Mouse (Mus musculus) liver, embryonic 14.5 days (tissue): ENCODE data around the gene Plcb4. TPM values are rescaled to one million over a fixed set of nuclear protein-coding genes. Genes with fewer than 3 reads are reported as not detected.

Experiments used
- ATAC-seq: fragments of 200-750 bp; cut with Nextera tagmentation; 2 replicates; pipeline ENCODE4 v1.8.0; 2017; ENCODE audit warnings: moderate number of reproducible peaks, mild to moderate bottlenecking, moderate library complexity; ENCODE audit not compliant: insufficient read depth
- DNase-seq, 3 experiments: peaks; one replicate each; pipeline ENCODE4 v3.0.0-alpha.2; 2012 to 2013; ENCODE audit warnings: low read depth in 3 of 3, low spot score in 3 of 3
- H3K27ac ChIP-seq: fragments of 300-500 bp; sonication (generic); 2 replicates; pipeline ENCODE4 v1.5.1; 2014; ENCODE audit warnings: moderate library complexity, mild to moderate bottlenecking, control low read depth, inconsistent platforms
- H3K27me3 ChIP-seq: fragments of 300-500 bp; sonication (generic); 2 replicates; pipeline ENCODE4 v1.6.1; 2014; ENCODE audit warnings: mild to moderate bottlenecking, low read length, moderate library complexity; ENCODE audit not compliant: control insufficient read depth, insufficient read depth
- H3K36me3 ChIP-seq: fragments of 300-500 bp; sonication (generic); replicated peaks from 2 replicates; pipeline ENCODE4 v1.6.1; 2014; ENCODE audit warnings: low read depth; ENCODE audit not compliant: control insufficient read depth, insufficient read depth
- H3K4me1 ChIP-seq, 2 experiments: fragments of 200-500 bp in 1 of 2; fragments of 300-500 bp in 1 of 2; sonication (generic) in 1 of 2; replicated peaks; 2 replicates each; pipeline ENCODE4 v1.6.1; 2012 to 2014; ENCODE audit warnings: antibody characterized with exemption in 1 of 2, inconsistent platforms in 1 of 2, low read length in 1 of 2; ENCODE audit not compliant: control insufficient read depth in 2 of 2, insufficient read depth in 2 of 2
- H3K4me2 ChIP-seq: fragments of 300-500 bp; sonication (generic); 2 replicates; pipeline ENCODE4 v1.6.1; 2014; ENCODE audit warnings: low read depth, mild to moderate bottlenecking, control low read depth, moderate library complexity
- H3K4me3 ChIP-seq, 2 experiments: fragments of 200-500 bp in 1 of 2; fragments of 300-500 bp in 1 of 2; sonication (generic) in 1 of 2; 2 replicates each; pipeline ENCODE4 v1.5.1; 2012 to 2014; ENCODE audit warnings: low read depth in 2 of 2, low read length in 2 of 2, mild to moderate bottlenecking in 2 of 2, control low read depth in 1 of 2, inconsistent platforms in 1 of 2, moderate library complexity in 1 of 2; ENCODE audit not compliant: insufficient read depth in 1 of 2
- H3K9ac ChIP-seq: fragments of 300-500 bp; sonication (generic); replicated peaks from 2 replicates; pipeline ENCODE4 v1.6.1; 2014; ENCODE audit warnings: mild to moderate bottlenecking, control low read depth, moderate library complexity
- H3K9me3 ChIP-seq: fragments of 300-500 bp; sonication (generic); 2 replicates; pipeline ENCODE4 v1.6.1; 2016; ENCODE audit warnings: low read length, mixed read lengths; ENCODE audit not compliant: control insufficient read depth
- CTCF ChIP-seq: IDR thresholded peaks from 2 replicates; pipeline ENCODE4 v1.5.1; 2016; ENCODE audit warnings: antibody characterized with exemption, low read depth, control low read depth
- EP300 ChIP-seq: IDR thresholded peaks from 2 replicates; pipeline ENCODE4 v1.6.1; 2016; ENCODE audit warnings: antibody characterized with exemption, low read depth
- WGBS: fragments of 180-500 bp; shearing (Covaris S2); extraction: QIAGEN DNeasy Blood & Tissue Kit; methylation state at CpG from one replicate; pipeline ENCODE4 v1.1.7; 2014; ENCODE audit not compliant: insufficient replicate concordance; 5-methylcytosine and 5-hydroxymethylcytosine counted together
- polyA plus RNA-seq, 2 experiments: library from polyadenylated mRNA; depleted of rRNA in 1 of 2; stranded (reverse) in 1 of 2; unstranded in 1 of 2; fragments of >200 nt; fragmentation: Nextera tagmentation in 1 of 2; extraction: Ambion mirVana in 1 of 2; gene quantifications; 2 replicates each; pipeline versions ENCODE4 v1.2.1 to v1.2.3; 2012 to 2014

Gene Plcb4
- polyA plus RNA-seq, 2 experiments, result 1.9 to 2.3 TPM

DNA sequence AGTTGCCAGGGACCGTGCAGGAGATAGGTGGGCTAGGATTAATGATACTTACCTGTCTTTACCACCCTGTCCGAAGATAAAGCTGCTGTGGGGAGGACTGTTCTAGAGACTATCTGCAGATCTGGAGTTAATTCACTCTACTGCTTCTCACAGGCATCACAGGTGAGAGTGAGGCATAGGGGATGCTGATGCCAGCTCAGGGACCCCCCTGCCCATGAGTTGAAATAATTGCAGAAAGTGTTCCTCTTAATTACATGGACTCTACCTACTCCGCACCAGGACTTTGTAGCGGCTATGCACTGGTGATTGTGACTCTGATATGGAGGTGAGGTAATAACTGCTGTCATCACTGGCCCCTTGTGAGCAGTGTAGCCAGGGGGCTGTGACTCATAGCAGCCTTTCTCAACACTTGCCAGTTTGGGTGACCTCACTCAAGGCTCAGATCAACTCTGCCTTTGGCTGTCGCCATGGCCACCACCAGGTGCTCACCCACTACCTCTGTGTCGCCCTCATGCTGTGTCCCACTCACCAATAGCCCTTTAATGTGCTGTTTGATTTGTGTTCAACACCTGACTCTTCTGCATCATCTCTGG is 107.8 kb downstream of the Plcb4 start:
- Histone ChIP-seq H3K27ac (no peak overlapping the region), H3K9me3 (no peaks in the 10 kb centered on the region), H3K4me1 (peaks cover 0 to under 1% of the 10 kb centered on the region in 2 experiments; a peak in 2 of 4 replicates), H3K4me3 (no peak overlapping the region), H3K4me2 (no peak overlapping the region), H3K9ac (no peak overlapping the region), H3K36me3 (no peaks in the 10 kb centered on the region), H3K27me3 (no peaks in the 10 kb centered on the region)
- 78% methylated on average over 6 of the region's 6 CpGs for WGBS
- ATAC-seq, result no peak
- TF ChIP-seq CTCF (no peak), EP300 (no peak)
- no peak for DNase-seq

DNA sequence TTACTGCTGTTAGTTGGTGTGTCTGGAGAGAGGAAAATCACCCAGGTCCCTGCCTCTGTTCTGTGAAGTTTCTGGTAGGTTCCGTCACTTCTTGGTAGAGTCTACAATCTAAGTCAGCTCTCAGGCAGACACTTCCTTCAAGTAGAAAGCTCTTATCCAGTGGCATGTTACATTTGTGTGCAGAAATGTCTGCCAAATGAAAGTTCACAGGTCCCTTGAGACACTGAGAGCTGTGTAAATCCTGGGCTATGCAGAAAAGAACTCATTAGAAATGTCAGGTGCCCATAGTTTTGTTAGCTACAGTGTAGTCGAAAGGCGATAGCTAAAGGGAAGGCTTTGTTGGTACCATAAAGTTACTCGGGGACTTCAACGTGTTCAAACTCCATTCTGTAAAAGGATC is 108.7 kb downstream of the Plcb4 start:
- H3K4me3 ChIP-seq, result no peak overlapping the region
- no peaks in the 10 kb centered on the region for H3K36me3 ChIP-seq
- no peak for ATAC-seq
- H3K4me2 ChIP-seq, result no peak overlapping the region
- DNase-seq, result no peak
- no peak overlapping the region for H3K27ac ChIP-seq
- WGBS, result 73% methylated on average over 5 of the region's 5 CpGs
- no peak overlapping the region for H3K9ac ChIP-seq
- TF ChIP-seq CTCF, result no peak
- no peak for TF ChIP-seq EP300
- H3K27me3 ChIP-seq, result no peaks in the 10 kb centered on the region
- no peaks in the 10 kb centered on the region; a peak in 1 of 4 replicates for H3K4me1 ChIP-seq
- no peaks in the 10 kb centered on the region for H3K9me3 ChIP-seq

DNA sequence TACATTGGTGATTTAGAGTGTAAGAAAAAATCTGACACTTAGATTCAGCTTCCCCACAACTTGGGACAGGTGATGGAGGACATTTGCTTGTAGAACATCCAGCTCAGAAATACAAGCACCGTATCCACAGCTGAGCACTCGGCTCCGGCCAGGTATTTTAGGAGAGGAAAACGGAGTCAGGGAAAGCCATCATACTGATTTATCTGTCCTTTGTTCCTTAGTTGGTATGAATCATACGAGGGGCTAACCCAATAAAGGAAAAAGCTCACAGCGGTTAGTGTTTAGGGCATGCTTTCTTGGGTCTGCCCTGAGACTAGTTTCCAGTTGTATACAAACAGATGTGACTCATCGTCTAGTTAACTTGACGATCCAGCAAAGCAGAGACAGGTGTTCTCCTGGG is 110.9 kb downstream of the Plcb4 start:
- DNase-seq (no peak), ATAC-seq (no peak)
- Histone ChIP-seq H3K9ac (no peak overlapping the region), H3K4me1 (no peaks in the 10 kb centered on the region; a peak in 1 of 4 replicates), H3K36me3 (no peaks in the 10 kb centered on the region), H3K9me3 (no peaks in the 10 kb centered on the region), H3K4me3 (no peak overlapping the region), H3K27me3 (no peaks in the 10 kb centered on the region), H3K4me2 (no peak overlapping the region), H3K27ac (no peak overlapping the region)
- WGBS, result 77% methylated on average over 8 of the region's 8 CpGs
- TF ChIP-seq EP300 (no peak), CTCF (no peak)

DNA sequence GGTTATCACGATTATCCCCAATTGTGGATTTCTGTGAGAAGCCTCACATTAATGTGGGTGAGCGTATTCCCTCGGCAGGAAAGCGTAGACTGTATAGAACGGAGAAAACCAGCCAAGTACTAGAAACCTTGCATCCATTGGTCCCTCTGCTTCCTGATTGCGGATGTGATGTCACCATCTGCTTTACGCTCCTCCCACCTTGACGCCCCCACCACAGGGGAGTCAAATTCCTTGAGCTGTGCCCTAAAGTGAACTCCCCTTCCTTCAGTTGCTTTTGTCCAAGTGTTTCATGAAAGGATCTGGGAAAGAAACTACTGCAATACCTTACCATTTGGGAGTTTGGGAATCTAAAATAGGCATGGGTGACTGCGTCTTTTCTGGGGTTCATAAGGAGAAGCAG is 111.4 kb downstream of the Plcb4 start:
- DNase-seq, result no peak
- no peak for TF ChIP-seq EP300
- no peak for TF ChIP-seq CTCF
- H3K4me3 ChIP-seq, result no peak overlapping the region
- no peak overlapping the region for H3K9ac ChIP-seq
- H3K27me3 ChIP-seq, result no peaks in the 10 kb centered on the region
- no peak overlapping the region for H3K27ac ChIP-seq
- H3K9me3 ChIP-seq, result no peaks in the 10 kb centered on the region
- H3K36me3 ChIP-seq, result no peaks in the 10 kb centered on the region
- ATAC-seq, result no peak
- no peak overlapping the region for H3K4me2 ChIP-seq
- H3K4me1 ChIP-seq, result no peaks in the 10 kb centered on the region; a peak in 1 of 4 replicates
- 81% methylated on average over 9 of the region's 9 CpGs for WGBS

DNA sequence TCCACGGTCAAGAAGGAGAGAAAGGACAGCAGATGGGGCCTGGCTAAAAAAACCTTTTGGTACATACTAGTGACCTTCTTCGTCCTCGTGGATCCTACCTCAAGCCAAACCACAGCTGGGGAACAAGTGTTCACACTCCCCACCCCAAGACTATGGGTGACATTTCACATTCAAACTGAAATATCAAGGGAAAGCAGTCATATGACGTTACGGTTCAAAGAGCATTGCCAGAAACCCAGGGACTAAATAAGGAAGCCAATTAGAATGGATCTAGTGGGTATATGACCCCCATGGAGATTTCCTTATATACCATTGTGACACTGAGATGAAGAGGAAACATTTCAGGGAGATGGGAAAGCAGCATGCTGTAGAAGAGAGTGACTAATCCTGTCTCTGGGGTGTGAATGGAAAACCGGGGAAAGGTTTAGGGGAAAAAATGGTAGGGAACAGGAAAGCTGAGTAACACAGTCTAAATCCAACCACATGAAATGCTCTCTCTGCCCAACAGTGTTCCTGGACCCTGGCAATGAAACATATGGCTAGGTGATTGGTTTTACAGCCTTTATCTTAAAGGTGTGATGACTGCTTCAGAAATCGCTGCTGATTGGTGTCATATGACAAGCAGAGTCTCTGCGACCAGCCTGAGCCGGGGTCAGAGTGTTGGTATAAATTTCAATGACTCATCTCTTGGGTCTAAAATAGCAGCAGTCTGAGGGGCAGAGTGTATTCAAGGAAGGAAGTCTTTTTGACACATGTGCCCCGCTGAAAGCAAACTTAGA is 114.6 kb downstream of the Plcb4 start:
- Histone ChIP-seq H3K4me1 (no peaks in the 10 kb centered on the region), H3K4me2 (no peak overlapping the region), H3K27ac (no peak overlapping the region), H3K9ac (no peak overlapping the region), H3K27me3 (no peaks in the 10 kb centered on the region), H3K36me3 (no peaks in the 10 kb centered on the region), H3K9me3 (no peaks in the 10 kb centered on the region), H3K4me3 (no peak overlapping the region)
- no peak for ATAC-seq
- TF ChIP-seq EP300 (no peak), CTCF (no peak)
- 28% methylated on average over 10 of the region's 10 CpGs for WGBS
- DNase-seq, result no peak
